Mouse (Mus musculus) cerebellum, adult 8-10 months (tissue): Measurements from ENCODE around the gene Prkn.

Experiments
- DNase-seq: peaks from one replicate; pipeline ENCODE4 v3.0.0; 2022

The Prkn gene

DNA sequence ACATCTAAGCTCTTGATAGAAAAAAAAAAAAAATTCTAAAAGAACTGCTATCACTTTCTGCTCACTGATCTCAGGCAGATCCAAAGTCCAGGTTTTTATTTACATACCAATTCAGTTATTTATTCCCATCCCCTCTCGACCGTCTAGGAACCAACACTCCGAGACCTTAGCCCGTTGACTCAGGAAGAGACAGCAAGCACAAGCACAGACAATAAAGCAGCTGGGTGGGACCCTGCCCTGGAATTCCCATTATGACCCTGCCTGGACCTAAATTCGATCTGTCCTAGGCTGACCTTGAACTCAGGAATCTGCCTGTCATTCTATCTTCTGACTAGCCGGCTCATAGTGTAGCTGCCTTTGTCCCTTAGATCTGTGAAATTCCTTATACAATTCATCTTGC, 1218.9 kb downstream of the Prkn start:
- DNase-seq, result no peak

DNA sequence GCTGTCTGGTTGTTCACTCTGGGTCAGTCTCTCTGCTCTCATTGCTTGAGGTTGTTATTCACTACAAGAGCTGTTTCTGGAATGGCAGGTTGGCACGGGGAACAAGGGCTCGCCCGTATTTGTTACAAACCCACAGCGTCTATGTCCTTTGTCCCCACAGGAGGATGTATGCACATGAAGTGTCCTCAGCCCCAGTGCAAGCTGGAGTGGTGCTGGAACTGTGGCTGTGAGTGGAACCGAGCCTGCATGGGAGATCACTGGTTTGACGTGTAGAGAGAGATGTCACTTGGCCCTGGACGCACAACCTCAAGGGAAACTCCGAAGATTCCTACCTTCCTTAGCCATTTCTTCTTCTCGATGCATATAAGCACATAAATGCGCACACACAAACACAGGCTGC, 1221.2 kb downstream of the Prkn start:
- DNase-seq, result no peak

DNA sequence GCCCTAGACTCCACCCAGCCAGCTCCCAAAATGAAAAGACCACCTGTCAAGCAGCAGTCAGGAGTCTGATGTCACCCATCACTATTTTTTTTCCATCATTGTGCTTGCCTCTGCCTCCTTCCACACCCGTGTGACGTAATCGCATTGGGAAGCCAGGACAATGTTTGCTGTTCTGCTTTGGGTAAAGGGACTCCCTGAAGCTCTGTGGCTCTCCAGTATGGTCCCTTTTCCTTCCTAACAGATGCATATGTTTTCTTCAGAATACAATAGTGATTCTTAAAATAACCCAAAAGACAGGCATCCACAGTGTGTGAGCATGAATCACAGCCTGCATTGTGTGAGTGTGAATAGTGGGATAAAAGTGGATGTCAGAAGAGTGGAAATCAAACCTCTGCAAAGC, 1222.7 kb downstream of the Prkn start:
- DNase-seq, result no peak

DNA sequence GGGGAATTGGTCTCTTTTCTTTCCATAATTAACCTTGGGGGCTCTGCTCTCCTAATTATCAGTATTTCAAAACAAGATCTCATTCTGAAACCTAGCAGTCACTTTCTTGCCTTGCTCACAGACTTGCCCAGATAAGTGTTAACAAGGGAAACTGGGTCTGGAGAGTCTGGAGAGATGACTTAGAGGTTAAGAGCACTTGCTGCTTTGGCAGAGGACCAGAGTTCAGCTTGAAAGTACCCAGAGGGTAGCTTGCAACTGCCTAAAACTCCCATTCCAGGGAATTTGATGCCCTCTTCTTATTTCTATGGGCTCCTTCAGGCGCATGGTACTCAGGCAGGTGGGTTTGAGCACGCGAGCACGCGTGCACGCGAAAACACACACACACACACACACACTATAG, 1223.3 kb downstream of the Prkn start:
- DNase-seq, result no peak

DNA sequence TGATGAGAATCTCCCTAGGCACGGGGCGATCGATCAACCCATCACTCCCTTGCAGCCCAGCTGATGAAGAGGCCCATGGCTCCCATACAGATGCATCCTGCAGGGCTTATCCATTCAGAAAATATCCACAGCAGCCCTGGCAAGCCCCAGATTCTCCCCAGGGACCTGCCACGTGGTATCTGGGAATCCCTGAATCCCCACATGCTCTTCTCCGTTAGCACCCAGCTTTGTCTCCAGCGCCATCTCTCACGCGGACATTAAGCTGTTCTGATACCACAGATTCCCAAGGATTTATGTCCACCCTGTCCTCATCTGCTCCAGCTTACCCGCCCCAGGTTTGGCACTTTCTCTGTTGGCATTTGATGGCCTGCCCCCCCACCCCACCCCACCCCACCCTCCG, 1225.9 kb downstream of the Prkn start:
- no peak for DNase-seq

DNA sequence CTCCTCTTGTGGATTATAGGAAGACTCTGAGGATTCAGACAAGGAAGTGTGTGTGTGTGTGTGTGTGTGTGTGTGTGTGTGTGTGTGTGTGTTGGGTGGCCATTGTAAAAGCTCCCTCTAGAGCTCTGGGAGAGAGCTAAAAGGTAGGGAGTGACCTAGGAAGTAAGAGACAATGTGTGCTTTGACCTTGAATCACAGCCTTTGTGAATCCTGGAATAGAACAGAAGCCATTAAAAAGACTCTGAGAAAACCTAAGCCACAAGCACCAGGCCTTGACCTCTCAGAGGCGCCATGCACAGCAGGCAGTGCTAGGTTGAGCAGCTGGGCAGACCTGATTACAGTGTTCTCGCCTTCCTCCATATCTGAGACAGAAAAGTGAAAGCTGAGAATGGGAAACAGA, 1236.6 kb downstream of the Prkn start:
- no peak for DNase-seq

DNA sequence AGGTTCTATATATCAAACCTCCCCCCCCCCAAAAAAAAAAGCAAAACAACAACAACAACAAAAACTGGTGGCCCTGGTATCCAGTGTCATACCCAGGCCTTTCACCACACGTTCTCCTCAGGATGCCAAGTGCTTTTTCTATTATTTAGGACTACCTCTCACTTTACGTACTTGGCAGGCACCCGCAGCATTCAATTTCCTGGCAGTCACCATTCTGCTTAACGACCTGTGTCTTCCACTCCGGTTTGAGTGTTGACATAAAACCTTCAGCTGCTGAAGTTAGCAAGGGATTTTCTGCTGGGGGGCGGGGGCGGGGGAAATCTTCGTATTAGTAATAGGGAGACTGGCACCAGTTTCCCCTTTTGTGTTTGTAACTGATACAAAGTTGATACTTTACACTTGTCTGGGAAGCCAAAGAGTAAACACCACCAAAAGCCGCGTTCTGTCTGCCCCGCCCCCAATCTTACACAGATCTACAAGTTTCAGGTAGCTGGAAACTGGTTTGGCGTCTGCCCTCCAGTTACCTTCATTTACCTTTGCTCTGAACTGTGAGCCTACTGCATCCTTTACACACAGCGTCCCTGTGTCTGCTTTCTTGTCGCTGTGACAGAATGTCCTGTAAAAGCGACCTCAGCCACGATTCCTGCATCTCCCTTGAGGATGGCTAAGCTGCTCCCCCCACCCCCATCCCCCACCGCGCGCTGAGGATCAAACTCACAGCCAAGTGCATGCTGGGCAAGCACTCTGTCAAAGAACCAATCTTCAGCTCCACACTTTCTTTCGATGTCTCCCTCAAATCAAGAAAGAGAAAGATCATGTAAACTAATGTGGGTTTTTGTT, 1240.7 kb downstream of the Prkn start:
- no peak for DNase-seq

DNA sequence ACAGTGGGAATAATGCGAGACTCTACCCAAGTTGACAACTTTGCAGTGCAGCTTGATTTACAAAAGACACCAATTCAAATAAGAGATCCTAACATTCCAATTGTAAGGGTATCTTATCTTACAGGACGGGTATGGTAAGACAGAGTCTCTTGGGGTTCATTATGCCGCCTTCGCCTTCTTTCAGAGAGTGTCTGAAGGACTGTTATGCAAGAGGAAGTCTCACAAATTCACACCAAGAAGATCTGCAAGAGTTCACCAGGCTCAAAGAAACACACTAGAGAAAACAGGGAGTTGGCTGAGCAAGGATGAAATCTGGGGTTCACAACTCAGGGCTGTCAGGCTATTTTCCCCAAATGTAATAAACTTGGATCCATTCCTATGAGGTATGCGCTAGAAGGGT, 1242.0 kb downstream of the Prkn start:
- no peak for DNase-seq

DNA sequence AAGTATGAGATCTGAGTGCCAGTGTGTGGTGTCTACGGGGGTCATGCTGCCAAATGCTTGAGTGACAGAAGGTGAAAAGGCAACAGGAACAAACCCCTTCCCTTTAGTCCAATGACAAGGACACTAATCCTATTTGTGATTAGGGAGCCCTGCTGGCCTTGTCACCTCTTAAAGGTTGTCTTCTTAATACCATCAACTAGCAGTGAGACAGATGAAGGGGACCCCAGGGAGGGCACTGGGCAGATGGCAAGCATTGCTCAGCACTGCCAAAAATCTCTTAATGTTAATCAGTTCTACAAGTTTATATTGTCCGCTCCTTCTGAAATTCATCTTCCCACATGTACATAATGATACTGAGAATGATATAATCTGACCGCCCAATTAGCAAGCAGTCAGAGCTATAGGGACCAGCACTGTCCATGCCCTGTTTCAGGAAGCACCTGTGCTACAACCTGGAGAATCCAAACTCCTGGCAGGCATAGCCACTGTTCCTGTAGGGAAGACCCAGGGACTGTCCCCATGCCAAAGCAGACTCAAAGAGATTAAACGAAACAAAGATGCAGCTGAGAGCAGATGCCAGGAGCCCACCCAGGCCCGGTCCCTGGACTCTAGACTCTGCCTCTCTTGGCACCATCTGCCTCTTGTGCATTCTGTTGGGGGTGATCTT, 1250.2 kb downstream of the Prkn start:
- DNase-seq, result no peak

DNA sequence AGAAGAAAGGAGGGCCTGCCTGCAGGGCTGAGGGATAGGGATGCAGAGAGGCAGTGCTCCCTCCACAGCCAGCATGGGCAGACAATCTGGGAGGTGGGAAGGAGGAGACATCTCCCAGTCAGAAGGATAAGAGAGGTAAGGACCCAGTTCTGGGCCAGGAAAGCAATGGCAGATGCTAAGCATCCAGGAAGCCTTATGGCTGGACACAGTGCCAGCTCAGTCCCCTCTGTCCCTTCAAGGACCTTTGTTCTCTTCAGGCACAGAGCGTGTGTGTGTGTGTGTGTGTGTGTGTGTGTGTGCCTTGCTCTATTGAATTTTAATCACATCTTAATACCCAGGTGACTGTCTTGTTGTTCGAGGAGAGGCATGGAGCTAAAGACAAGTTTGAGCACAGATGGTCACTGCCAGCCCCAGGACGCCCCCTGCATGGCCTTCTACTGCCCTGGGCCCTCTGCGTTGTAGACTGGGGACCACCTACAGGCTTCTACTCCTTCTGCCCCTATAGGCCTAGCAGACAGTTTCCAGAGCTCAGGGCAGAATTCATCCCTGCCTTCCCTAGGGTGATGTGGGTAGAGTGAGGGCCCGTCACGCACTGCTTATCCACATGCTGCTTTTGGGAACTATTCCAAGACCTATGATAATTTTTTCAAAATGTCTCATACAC, 1252.8 kb downstream of the Prkn start:
- DNase-seq, result no peak

DNA sequence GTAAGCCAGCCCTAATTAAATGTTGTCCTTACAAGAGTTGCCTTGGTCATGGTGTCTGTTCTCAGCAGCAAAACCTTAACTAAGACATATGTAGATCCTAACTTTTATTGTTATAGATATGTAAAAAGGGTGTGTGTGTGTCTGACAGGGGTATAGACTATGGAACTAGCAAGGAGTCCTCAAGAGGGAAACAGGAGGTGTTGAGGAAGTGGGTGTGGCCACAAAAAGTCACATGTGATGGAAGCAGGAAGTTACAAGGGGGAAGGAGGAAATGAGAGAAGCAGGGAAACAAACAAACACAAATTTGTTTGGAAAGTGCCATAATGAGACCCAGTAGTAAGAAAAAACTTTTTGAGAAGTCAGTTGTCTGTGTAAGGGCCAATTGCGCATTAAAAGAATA, 1253.8 kb downstream of the Prkn start:
- no peak for DNase-seq

DNA sequence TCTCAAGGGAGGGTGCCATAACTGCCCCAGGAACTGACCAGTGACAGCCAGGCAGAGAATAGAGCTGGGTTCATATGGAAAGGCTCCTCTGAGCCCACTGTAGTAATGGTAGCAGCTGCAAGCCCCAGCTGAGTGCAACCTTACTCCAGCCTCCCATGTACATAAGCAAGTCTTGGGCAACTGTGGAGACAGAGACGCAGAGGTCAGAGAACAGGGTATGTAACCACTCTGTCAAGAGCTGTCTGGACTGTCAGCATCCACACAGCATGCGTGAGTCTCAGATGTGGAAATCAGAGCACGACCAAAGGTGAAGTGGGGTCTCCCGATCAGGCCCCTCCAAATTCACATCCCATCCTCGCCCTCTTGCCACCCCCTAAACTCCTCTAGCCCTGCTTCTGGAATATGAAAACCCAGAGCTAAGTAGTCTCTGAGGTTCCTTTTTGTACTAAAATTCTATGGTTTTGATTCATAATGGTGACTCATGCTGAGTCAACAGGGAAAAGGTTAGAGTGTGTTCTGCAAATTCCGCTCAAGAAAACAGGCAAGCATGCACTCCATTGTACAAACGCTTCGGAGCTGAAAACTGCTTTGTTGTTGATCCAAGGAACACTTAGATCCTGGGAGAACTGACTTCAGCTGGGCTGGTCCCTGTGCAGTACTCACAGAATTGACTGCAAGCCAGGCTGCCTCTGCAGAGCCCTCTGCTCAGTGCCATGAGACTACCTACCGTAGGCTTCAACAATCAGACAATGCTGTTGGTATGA, 1254.8 kb downstream of the Prkn start:
- DNase-seq, result no peak

DNA sequence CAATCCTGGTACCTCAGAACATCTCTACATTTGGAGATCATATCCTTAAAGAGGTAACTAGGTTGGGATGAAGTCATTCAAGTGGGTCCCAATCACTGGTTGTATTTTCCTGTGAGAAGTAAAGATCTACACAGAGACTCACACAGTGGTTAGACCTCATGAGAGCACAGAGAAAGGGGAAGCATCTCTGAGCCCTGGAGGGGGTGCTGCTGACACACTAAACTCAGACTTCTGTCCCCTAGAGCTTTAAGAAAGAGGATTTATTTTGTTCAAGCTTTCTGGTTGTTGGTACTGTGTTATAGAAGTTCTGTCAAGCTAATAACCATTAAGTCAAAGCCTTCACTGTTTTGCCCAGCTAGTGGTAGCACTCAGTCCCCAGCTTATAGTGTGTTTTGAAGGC, 1259.2 kb downstream of the Prkn start:
- no peak for DNase-seq

DNA sequence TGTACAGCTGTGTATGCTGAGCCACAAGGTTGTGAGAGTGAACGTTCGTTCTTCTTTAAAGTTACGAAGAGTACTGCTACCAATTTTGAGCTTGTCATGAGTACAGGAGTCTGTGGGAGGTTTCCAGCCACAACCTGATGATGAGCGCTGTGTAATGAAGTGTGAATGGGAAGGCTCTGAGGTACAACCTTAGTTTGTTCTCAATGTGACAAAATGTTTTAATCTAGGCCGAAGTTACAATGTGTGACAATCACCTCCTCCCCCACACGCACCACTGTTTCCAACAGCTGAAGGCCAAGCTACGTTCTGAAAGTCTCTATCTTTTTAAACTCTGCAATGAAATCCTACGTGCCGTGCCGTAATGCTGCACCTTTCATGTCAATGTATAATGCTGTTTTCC, 1262.1 kb downstream of the Prkn start:
- DNase-seq, result no peak

DNA sequence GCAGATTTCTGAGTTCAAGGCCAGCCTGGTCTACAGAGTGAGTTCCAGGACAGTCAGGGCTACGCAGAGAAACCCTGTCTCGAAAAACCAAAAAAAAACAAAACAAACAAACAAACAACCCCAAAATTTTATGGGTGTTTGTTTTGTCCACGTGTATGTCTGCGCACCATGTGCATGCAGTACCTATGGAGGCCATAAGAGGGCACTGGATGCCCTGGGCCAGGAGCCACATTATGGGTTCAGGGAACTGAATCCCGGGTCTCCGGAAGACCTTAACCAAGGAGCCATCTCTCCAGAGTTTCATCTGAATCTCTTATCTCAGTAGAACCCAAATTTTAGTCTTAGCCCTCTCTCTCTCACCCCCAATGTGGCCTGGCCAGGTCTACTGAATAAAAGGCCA, 1263.6 kb downstream of the Prkn start:
- no peak for DNase-seq

DNA sequence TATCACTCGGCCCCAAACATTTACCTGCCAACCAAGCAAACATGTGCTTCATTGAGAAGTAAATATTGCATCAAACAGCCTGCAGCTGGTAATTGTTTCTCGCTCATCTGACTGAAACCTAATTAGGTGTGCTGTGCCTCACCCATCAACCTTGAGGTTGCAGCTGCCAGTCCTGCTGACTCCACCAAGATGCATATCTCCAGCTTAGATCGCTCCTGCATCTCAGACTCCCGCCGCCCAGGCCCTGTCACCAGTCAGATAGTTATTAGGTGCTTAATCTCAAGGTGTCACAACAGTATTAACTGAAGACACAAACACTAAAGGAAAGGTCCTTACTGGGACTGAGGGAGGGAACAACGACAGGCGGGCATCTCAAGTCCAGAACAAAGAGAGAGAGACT, 1264.1 kb downstream of the Prkn start:
- no peak for DNase-seq

DNA sequence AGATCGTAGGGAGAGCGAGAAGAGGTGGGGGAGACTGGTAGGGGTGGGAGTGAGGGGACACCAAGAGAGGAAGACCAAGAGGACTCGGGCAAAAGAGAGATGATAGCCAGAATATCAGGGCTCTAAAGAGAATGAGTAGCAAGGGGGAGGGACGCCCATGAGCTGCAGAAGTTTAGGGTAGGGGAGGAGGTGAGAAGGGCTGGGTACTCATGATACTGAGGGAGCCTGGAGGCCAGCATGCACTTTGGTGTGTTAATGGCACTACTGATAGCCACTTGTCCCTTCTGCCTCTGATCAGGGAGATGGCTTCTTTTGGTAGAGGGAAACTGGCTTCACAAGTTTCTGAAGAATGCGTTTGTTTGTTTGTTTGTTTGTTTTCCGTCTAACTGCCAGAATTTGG, 1264.5 kb downstream of the Prkn start:
- no peak for DNase-seq

DNA sequence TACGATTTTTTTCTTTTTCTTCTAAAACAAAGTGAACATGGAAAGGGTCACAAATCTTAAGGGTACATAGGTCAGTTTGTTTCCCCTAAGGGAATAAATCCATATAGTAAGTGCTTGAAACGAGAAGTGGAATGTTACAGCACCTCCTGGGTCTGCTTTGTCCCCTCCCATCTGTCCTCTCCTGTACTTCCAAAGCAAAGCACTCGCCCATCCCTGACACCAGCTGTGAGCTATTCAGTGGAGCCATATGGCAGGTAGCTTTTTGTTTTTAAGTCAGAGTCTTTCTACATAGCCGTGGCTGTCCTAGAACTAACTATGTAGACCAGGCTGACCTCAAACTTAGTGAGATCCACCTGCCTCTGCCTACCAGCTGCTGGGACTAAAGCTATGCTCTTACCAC, 1266.1 kb downstream of the Prkn start:
- DNase-seq, result no peak
